Mouse (Mus musculus): ENCODE measurements around the gene Nol12. TPM values are rescaled to one million over a fixed set of nuclear protein-coding genes. Genes with fewer than 3 reads are reported as not detected.

Nol12 gene
- polyA plus RNA-seq, 1 experiment, result 101 TPM

DNA sequence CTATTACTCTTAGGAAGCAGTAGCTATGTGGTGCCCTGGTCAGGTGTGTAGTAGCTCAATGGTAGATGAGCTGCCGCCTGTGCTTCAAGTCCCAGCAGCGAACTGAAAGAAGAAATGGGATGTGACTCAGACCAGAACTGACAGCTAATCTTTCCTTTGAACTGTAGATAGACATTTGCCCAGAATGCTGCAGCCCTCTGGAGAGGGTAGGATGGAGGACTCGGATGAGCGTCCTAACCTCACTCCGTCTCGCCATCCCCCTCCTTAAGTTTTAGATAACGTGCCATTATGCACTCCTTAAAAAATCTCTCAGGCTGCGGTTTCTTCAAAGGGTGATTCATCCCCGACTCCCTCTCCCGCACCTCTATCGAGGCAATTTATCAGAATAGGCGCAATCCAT lies 14.8 kb upstream of the Nol12 start:
- H3K4me3 ChIP-seq, result no peak overlapping the region
- H3K4me2 ChIP-seq (ENCODE audit: low read depth), result no peak overlapping the region
- TF ChIP-seq REST (IDR thresholded peaks at IDR 0.05; ENCODE audit: insufficient read depth, insufficient read length), result no peak
- TF ChIP-seq MAX (IDR thresholded peaks at IDR 0.05; ENCODE audit: low read depth), result no peak
- no peak for TF ChIP-seq MYOG (IDR thresholded peaks at IDR 0.05; ENCODE audit: control insufficient read depth in 1 of 3, insufficient read depth in 1 of 3, insufficient read length in 2 of 3, low read depth in 2 of 3)
- no peak for TF ChIP-seq POLR2A (IDR thresholded peaks at IDR 0.05; ENCODE audit: insufficient read length, low read depth)
- TF ChIP-seq MYOD1 (IDR thresholded peaks at IDR 0.05; ENCODE audit: control insufficient read depth in 1 of 3, insufficient read length in 2 of 3, low read depth in 2 of 3), result no peak
- TF ChIP-seq E2F4 (IDR thresholded peaks at IDR 0.05; ENCODE audit: insufficient read depth), result no peak
- TF ChIP-seq CEBPB (IDR thresholded peaks at IDR 0.05; ENCODE audit: insufficient read depth, poor library complexity, severe bottlenecking), result no peak
- no peak for TF ChIP-seq TCF3 (IDR thresholded peaks at IDR 0.05; ENCODE audit: insufficient read length, low read depth)
- no peak for TF ChIP-seq POLR2AphosphoS2 (IDR thresholded peaks at IDR 0.05; ENCODE audit: insufficient read length, low read depth)
- TF ChIP-seq SRF (IDR thresholded peaks at IDR 0.05; ENCODE audit: control insufficient read depth, insufficient read length, low read depth), result no peak
- no peak for TF ChIP-seq TCF12 (IDR thresholded peaks at IDR 0.05; ENCODE audit: insufficient read depth, poor library complexity, severe bottlenecking)
- no peak for TF ChIP-seq USF1 (IDR thresholded peaks at IDR 0.05; ENCODE audit: low read depth)
- H3K36me3 ChIP-seq (ENCODE audit: control insufficient read depth, insufficient read depth), result no peaks in the 10 kb centered on the region
- peaks cover 8% of the 10 kb centered on the region for H3K79me2 ChIP-seq (ENCODE audit: control insufficient read depth, insufficient read depth)
- no peaks in the 10 kb centered on the region for H3K27me3 ChIP-seq (ENCODE audit: control insufficient read depth, insufficient read depth, insufficient read length)
- H3ac ChIP-seq (ENCODE audit: control insufficient read depth, insufficient read length), result no peak overlapping the region

DNA sequence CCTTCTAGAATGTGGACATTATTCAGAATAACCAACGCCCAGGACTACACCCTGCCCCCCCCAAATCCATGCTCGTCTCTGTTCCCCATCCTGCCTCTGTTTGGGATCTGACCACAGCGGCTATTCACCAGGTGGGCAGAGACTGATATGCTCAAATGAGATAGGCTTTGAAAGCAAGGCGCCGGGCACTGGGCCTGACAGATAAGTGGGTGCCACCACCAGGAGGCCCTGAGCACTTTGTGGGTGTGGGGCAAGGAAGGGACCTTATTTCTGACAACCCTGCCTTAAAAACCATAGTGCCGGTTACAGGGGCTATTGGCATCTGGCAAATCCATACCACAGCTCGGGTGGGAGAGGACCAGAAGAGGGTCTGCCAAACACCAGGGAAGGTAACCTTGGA lies 12.0 kb upstream of the Nol12 start:
- Histone ChIP-seq H3K4me2 (ENCODE audit: low read depth) (no peak overlapping the region), H3K79me2 (ENCODE audit: control insufficient read depth, insufficient read depth) (peaks cover 13% of the 10 kb centered on the region)

GRCm38 (mm10) chr15:78923585-78923984 lies 11.1 kb upstream of the Nol12 start:
- no peak overlapping the region for H3K4me3 ChIP-seq
- H3K36me3 ChIP-seq (ENCODE audit: control insufficient read depth, insufficient read depth), result peaks cover 3% of the 10 kb centered on the region
- H3K4me2 ChIP-seq (ENCODE audit: low read depth), result no peak overlapping the region
- TF ChIP-seq TCF12 (IDR thresholded peaks at IDR 0.05; ENCODE audit: insufficient read depth, poor library complexity, severe bottlenecking), result no peak
- no peak for TF ChIP-seq E2F4 (IDR thresholded peaks at IDR 0.05; ENCODE audit: insufficient read depth)
- no peak for TF ChIP-seq MYOD1 (IDR thresholded peaks at IDR 0.05; ENCODE audit: control insufficient read depth in 1 of 3, insufficient read length in 2 of 3, low read depth in 2 of 3)
- TF ChIP-seq TCF3 (IDR thresholded peaks at IDR 0.05; ENCODE audit: insufficient read length, low read depth), result no peak
- no peak for TF ChIP-seq MYOG (IDR thresholded peaks at IDR 0.05; ENCODE audit: control insufficient read depth in 1 of 3, insufficient read depth in 1 of 3, insufficient read length in 2 of 3, low read depth in 2 of 3)
- H3K79me2 ChIP-seq (ENCODE audit: control insufficient read depth, insufficient read depth), result peaks cover 18% of the 10 kb centered on the region
- H3K27me3 ChIP-seq (ENCODE audit: control insufficient read depth, insufficient read depth, insufficient read length), result no peaks in the 10 kb centered on the region
- no peak overlapping the region for H3ac ChIP-seq (ENCODE audit: control insufficient read depth, insufficient read length)

More for the DNA sequence above, 12.0 kb upstream of the Nol12 start:
- Histone ChIP-seq H3K36me3 (ENCODE audit: control insufficient read depth, insufficient read depth) (no peaks in the 10 kb centered on the region), H3K27me3 (ENCODE audit: control insufficient read depth, insufficient read depth, insufficient read length) (no peaks in the 10 kb centered on the region), H3K4me3 (no peak overlapping the region), H3ac (ENCODE audit: control insufficient read depth, insufficient read length) (no peak overlapping the region)
- TF ChIP-seq TCF3 (IDR thresholded peaks at IDR 0.05; ENCODE audit: insufficient read length, low read depth) (no peak), POLR2A (IDR thresholded peaks at IDR 0.05; ENCODE audit: insufficient read length, low read depth) (no peak), TCF12 (IDR thresholded peaks at IDR 0.05; ENCODE audit: insufficient read depth, poor library complexity, severe bottlenecking) (no peak), E2F4 (IDR thresholded peaks at IDR 0.05; ENCODE audit: insufficient read depth) (no peak), MAX (IDR thresholded peaks at IDR 0.05; ENCODE audit: low read depth) (no peak), MYOG (IDR thresholded peaks at IDR 0.05; ENCODE audit: control insufficient read depth in 1 of 3, insufficient read depth in 1 of 3, insufficient read length in 2 of 3, low read depth in 2 of 3) (no peak), POLR2AphosphoS2 (IDR thresholded peaks at IDR 0.05; ENCODE audit: insufficient read length, low read depth) (no peak), CEBPB (IDR thresholded peaks at IDR 0.05; ENCODE audit: insufficient read depth, poor library complexity, severe bottlenecking) (no peak), MYOD1 (IDR thresholded peaks at IDR 0.05; ENCODE audit: control insufficient read depth in 1 of 3, insufficient read length in 2 of 3, low read depth in 2 of 3) (no peak)

GRCm38 (mm10) chr15:78925129-78925528 lies 9.6 kb upstream of the Nol12 start:
- Histone ChIP-seq H3K27me3 (ENCODE audit: control insufficient read depth, insufficient read depth, insufficient read length) (no peaks in the 10 kb centered on the region), H3K79me2 (ENCODE audit: control insufficient read depth, insufficient read depth) (peaks cover 25% of the 10 kb centered on the region), H3K4me3 (peak overlapping the region; percentile 100), H3K36me3 (ENCODE audit: control insufficient read depth, insufficient read depth) (peaks cover 17% of the 10 kb centered on the region), H3K4me2 (ENCODE audit: low read depth) (peak overlapping the region; percentile 100), H3ac (ENCODE audit: control insufficient read depth, insufficient read length) (no peak overlapping the region)
- TF ChIP-seq MAX (IDR thresholded peaks at IDR 0.05; ENCODE audit: low read depth) (no peak), POLR2A (IDR thresholded peaks at IDR 0.05; ENCODE audit: insufficient read length, low read depth) (peak; percentile 31)

GRCm38 (mm10) chr15:78926021-78926919 lies 8.5 kb upstream of the Nol12 start, which contains the start of gene Lgals1:
Gene Lgals1, plus strand, starts transcription at chr15:78926725.
- Histone ChIP-seq H3K4me2 (ENCODE audit: low read depth) (peak within 1 kb of the TSS; percentile 100), H3ac (ENCODE audit: control insufficient read depth, insufficient read length) (peak within 1 kb of the TSS; percentile 71), H3K4me3 (peak within 1 kb of the TSS; percentile 100), H3K36me3 (ENCODE audit: control insufficient read depth, insufficient read depth) (peaks cover 17% of the 10 kb centered on the region), H3K79me2 (ENCODE audit: control insufficient read depth, insufficient read depth) (peaks cover 25% of the 10 kb centered on the region), H3K27me3 (ENCODE audit: control insufficient read depth, insufficient read depth, insufficient read length) (no peaks in the 10 kb centered on the region)
- TF ChIP-seq SRF (IDR thresholded peaks at IDR 0.05; ENCODE audit: control insufficient read depth, insufficient read length, low read depth) (no peak), E2F4 (IDR thresholded peaks at IDR 0.05; ENCODE audit: insufficient read depth) (peak; percentile 52), TCF12 (IDR thresholded peaks at IDR 0.05; ENCODE audit: insufficient read depth, poor library complexity, severe bottlenecking) (no peak), TCF3 (IDR thresholded peaks at IDR 0.05; ENCODE audit: insufficient read length, low read depth) (no peak), MYOG (IDR thresholded peaks at IDR 0.05; ENCODE audit: control insufficient read depth in 1 of 3, insufficient read depth in 1 of 3, insufficient read length in 2 of 3, low read depth in 2 of 3) (peak in 1 of 3 experiments; percentile 59), POLR2AphosphoS2 (IDR thresholded peaks at IDR 0.05; ENCODE audit: insufficient read length, low read depth) (peak; percentile 99), POLR2A (IDR thresholded peaks at IDR 0.05; ENCODE audit: insufficient read length, low read depth) (peak; percentile 97), MAX (IDR thresholded peaks at IDR 0.05; ENCODE audit: low read depth) (no peak), USF1 (IDR thresholded peaks at IDR 0.05; ENCODE audit: low read depth) (no peak), CEBPB (IDR thresholded peaks at IDR 0.05; ENCODE audit: insufficient read depth, poor library complexity, severe bottlenecking) (no peak), REST (IDR thresholded peaks at IDR 0.05; ENCODE audit: insufficient read depth, insufficient read length) (no peak), MYOD1 (IDR thresholded peaks at IDR 0.05; ENCODE audit: control insufficient read depth in 1 of 3, insufficient read length in 2 of 3, low read depth in 2 of 3) (peak in 2 of 3 experiments; percentile 1 to 16)
